Mouse (Mus musculus): ENCODE data around the gene Vwa5b1. TPM values are rescaled to one million over a fixed set of nuclear protein-coding genes. Genes with fewer than 3 reads are reported as not detected.

Vwa5b1 gene
- not detected for total RNA-seq (2021)

DNA sequence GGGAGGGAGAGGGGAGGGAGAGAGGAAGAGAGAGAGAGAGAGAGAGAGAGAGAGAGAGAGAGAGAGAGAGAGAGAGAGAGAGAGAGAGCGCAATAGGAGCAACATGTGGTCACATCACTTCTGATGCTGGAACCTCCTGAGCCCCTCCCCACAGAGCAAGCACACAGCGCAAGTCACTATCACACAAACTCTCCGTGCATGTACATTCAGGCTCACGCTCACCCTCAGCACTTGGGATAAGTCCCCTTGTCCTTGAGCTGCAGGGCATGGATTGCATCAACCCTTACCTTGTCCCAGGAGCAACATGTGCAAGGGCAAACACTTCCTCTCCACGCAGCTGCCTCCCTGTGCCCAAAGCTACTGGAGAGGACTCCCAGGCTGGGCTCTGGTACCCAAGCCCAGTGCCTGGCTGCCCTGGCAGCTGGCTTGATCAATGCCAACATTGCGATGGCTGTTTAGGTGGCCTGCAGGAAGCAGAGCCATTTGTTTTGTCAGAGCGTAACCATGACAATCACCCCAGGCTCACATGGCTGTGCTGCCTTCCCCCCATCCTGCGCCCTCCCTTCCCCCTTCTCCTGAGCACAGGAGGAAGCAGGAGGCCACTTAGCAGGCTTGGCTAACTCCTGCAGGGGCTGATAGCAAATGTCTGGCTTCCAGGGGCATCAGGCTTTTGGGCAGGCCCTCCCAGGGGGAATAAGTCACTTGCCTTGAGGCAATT is at the start of gene Vwa5b1:
Gene Vwa5b1, minus strand, starts transcription at position 457 of the 718 bp plus-strand sequence.
- intact Hi-C loops (cut with DNase I), result no loop called here
- no peak for DNase-seq (ENCODE audit: low spot score)

- intact Hi-C loops (cut with DNase I), result no loop called here
- no peak for DNase-seq (ENCODE audit: low spot score)
Measured at GRCm38 (mm10) chr4:138682760-138683159, 47.1 kb upstream of the Vwa5b1 start.

DNA sequence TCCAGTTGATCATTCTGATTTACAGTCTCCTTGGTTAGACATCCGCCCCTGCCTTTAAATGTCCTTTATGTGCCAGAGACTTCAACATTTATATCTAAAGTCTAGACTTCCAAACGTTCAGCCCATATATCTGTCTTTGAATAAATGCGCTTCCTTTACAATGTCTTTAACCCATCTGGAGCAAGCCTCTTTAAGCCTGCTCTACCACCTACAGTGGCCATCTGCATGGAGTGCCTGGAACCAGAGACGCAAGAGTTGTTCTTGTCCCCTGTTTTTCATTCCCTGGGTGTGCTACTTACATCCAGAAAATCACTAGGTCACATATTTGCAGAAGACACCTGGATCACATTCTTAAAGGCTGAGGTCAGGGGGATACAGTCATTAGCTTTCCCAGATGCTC is 44.4 kb upstream of the Vwa5b1 start:
- DNase-seq (ENCODE audit: low spot score), result no peak
- intact Hi-C loops (cut with DNase I), result no loop called here

DNA sequence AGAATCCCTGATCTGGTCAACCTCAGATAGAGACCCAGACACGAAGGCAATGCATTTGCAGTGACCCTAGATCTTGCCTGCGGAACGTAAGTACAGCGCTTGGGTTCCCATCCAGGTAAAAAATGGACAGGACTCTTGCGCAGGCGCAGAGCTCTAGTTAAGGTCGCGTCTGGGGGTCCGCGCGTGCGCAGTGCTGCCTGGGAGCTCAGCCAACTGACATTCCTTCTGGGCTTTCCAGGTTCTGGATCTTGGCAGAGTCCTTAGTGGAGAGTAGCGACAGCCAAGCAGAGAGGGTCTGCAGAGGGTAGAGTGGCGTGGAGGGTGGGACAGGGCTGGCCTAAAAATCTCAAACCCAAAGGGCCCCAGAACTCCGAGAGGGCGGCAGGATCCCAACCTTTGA is 41.9 kb upstream of the Vwa5b1 start:
- DNase-seq (ENCODE audit: low spot score), result no peak
- intact Hi-C loops (cut with DNase I), result no loop called here

- DNase-seq (ENCODE audit: low spot score), result no peak
- intact Hi-C loops (cut with DNase I), result no loop called here
Measured at GRCm38 (mm10) chr4:138676480-138676879, 40.8 kb upstream of the Vwa5b1 start.

DNA sequence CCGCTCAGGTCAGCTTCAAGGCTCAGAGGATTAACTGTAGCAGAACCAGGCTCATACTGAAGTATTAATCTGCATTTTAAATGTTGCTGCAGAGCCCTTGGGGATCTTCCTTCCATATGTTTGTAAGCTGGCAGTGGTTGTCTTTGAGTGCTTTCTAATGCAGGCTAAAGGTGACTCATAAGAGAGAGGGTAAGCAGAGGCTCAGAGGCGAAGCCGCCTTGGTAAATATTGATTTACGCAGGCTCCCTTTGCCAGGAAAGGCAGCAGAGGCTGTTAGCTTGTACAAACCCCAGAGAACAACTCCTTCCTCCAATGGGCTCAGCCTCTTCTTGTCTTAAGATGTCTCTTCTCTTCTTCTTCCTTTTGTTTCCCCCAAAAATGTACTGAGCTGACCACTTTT is 36.5 kb upstream of the Vwa5b1 start:
- no peak for DNase-seq (ENCODE audit: low spot score)
- intact Hi-C loops (cut with DNase I), result no loop called here

DNA sequence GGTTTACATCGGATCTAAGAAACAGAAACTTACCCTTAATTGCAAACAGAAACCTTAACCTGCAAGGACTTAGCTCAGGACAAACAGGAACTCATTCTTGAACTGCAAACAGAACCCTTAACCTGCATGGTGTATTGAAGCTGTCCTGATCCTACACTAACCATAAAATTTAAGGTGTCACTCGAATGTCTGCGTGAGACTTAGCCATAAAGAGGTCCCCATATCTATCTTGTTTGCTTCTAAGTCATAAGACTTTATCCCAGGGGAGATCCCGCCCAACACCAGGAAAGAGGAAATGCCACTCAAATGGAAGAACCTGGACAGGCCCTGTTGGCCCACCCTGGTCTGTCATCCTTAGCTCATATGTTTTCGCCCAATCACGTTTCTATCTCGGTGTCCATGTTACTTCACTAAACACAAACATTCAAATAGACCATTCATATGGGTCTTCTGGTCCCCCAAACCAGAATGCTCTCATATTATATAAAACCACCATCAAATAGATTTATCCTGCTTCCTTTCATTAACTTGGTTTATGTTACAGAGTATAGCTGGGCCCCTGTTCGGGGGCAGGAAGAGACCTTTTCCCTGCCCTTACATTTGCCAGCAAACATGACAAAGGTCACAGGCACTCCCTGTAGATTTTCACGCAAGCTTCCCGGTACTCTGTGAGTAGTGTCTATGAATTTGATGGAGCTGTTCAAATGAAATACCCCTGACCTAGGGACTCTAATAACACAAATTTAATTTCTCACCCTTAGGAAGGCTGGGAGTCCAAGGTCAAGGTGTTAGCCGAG is 34.6 kb upstream of the Vwa5b1 start:
- no peak for DNase-seq (ENCODE audit: low spot score)
- intact Hi-C loops (cut with DNase I), result no loop called here

DNA sequence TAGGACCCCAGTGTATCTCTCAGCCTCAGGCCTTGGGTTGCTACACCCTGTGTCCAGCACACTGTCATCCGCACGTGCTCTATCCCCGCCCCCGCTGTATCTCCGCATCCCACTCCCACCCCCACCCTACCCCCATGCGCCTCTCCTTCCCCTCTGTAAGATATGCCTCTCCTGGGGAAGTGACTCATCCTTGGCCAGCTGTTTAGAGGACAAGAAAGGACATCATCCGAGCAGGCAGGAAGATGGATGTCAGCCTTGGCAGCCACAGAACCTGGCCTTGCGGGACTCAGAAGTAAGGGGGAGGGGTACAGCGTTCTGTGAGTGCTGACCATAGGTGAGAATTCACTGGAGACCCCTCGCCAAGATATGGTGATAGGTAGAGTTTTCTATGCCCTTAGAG is 30.8 kb upstream of the Vwa5b1 start:
- no peak for DNase-seq (ENCODE audit: low spot score)
- intact Hi-C loops (cut with DNase I), result no loop called here

- intact Hi-C loops (cut with DNase I), result no loop called here
- DNase-seq (ENCODE audit: low spot score), result no peak
Measured at GRCm38 (mm10) chr4:138659936-138660602, 24.4 kb upstream of the Vwa5b1 start.

GRCm38 (mm10) chr4:138653056-138653455 is 17.4 kb upstream of the Vwa5b1 start:
- no peak for DNase-seq (ENCODE audit: low spot score)
- intact Hi-C loops (cut with DNase I), result no loop called here

- no peak for DNase-seq (ENCODE audit: low spot score)
- intact Hi-C loops (cut with DNase I), result no loop called here
Measured at GRCm38 (mm10) chr4:138651881-138652280, 16.2 kb upstream of the Vwa5b1 start.

DNA sequence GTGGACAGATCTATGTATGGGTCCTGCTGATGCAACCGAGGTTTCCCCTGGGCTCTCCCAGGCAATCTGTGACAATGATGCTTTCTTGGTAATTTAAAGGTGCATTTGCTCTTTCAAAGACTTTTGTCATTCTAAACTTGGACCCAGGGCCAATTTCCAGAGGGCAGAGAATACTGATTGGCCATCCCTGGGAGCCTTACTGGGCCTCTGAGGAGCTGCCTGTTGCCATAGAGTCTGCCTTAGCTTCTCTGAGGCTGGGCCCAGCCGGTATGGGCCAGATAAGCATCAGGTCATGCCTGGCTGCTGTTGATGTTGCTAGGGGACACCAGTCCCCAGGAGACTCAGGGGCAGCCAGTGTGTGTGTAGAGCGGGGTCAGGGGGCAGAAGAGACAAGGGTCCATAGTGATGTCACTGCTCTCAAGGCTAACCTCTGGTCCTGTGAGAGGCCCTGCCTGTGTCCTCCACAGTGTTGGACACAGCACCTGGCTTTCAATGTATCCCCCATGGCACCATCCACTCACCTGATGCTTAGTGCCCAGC is 12.5 kb upstream of the Vwa5b1 start:
- DNase-seq (ENCODE audit: low spot score), result no peak
- intact Hi-C loops (cut with DNase I), result no loop called here

DNA sequence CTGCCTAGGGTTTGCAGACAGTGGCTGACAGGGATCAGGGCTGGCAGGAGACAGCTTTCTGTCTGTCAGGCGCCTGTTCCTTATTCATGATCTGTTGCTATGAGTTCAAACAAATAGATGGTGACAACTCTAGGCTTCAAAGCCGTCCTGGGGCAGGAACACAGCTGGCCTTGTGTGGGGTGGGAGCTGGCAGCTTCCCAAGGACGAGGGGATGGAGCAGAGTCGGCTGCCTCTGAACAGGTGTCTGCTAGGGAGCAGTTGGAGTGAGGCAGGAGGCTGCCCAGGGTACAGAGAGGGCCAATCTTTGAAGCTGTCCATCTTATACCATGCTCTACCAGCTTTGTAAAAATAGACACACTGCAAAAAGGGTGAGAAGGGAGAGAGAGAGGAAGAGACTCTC is 6.6 kb upstream of the Vwa5b1 start:
- intact Hi-C loops (cut with DNase I), result no loop called here
- no peak for DNase-seq (ENCODE audit: low spot score)

GRCm38 (mm10) chr4:138636146-138636511 is 445 bp upstream of the Vwa5b1 start:
- DNase-seq (ENCODE audit: low spot score), result no peak
- intact Hi-C loops (cut with DNase I), result no loop called here

DNA sequence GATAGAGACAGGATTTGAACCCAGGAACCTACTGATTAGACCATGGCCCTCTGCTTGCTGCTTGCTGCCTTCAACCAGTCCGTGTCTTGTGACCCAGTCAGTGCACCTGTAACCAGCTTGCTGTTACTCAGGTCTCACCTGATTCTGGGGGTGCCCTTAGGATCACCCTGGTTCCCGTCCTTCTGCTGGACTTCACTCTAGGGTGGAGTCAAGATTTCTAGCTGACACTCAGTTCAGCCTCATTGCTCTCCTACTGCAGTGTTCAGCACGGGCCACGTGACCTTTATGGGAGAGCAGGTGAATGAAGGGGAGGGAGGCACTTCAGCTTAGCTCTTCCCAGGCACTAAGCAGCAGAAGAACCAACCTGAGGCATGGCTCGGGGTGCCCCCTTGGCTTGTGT is 7.4 kb downstream of the Vwa5b1 start:
- no peak for DNase-seq (ENCODE audit: low spot score)
- intact Hi-C loops (cut with DNase I), result no loop called here

DNA sequence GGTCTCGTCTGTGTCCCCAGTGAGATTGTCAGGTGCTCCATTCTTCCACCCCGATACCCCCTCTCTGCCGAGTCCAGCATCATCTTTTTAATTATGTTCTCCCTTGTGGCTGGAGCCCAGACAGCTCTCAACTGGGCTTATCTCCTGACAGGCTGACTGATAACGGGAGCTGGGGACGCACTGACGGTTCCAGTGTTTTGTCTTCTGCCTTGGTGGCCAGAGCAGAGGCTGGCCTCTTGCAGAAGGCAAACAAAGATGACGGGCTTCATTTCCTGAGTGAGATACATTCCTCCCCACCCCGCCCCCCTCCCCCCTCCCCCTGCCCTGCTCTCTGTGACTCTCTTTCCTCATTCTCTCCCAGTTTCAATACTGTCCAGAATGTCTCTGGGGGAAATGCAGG is 21.2 kb downstream of the Vwa5b1 start:
- DNase-seq (ENCODE audit: low spot score), result no peak
- intact Hi-C loops (cut with DNase I), result no loop called here

DNA sequence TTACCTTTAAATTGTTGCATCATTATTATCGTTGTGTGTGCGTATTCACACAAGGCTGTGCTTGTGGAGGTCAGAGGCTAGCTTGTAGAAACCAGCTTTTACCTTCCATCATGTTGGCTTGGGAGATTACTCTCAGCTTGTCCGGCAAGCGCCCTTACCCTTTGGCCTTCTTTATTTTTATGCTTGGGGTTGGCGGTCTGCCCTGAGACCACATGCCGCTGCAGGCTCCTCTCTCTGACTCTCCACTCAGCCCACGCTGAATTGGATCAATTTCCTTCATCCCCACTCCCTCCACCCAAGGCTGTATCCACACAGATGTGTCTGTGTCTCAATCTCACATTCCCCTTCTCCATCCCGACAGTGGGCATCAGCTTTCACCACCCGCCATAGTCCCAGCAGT is 33.8 kb downstream of the Vwa5b1 start:
- no peak for DNase-seq (ENCODE audit: low spot score)
- intact Hi-C loops (cut with DNase I), result no loop called here

DNA sequence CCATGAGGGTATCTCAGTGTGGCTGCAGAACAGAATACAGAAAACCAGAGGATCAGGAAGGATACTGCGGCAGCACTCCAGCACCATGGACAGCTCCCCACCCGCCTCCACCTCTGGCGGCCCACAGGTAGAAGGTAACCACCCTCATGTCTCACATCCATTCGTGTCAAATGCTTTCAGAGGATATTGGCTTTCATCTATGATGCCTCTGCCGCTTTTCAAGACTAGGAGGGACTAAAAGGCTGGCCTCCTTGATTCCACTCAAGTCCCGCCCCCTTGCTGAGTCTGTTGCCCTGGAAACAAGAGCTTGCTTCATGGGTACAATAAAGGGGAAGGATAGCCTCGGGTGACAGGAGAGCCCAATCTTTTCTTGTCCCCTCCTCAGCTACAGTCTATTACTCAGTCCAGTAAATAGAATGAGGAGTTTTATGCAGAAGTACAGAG is 37.8 kb downstream of the Vwa5b1 start:
- DNase-seq (ENCODE audit: low spot score), result no peak
- intact Hi-C loops (cut with DNase I), result no loop called here

DNA sequence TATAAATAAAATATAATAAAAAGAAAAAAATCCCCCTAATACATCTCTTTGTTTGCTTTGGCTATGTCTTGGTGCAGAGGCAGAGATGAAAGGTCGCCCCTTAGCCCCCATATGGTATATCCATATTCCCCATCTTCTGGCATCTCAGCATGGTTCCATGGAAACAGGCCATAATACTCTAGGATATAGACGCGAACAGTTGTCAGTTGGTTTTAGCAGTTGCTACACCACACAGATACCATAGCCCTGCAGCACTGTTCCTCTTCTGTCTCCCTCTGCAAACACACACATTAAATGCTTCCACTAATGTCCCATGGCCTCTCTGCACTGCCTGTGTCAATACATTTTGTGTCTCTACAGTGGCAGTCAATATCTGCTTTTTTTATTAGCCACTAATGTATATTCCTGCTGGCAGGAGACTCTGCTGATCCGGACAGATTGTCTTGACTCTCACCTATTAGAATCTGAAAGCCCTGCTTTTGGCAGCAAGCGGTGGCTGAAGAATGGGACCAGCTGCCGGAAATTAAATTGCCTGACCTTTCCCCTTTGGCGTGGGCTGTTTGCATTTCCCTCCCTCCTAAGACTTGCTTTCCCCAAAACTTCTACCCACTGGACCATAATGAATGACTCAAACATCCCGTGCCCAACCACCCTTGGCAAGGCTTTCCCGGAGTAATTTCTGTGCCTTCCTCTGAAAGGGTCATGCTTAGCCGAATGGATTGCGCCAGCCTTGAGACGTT is 39.1 kb downstream of the Vwa5b1 start:
- no peak for DNase-seq (ENCODE audit: low spot score)
- intact Hi-C loops (cut with DNase I), result no loop called here

DNA sequence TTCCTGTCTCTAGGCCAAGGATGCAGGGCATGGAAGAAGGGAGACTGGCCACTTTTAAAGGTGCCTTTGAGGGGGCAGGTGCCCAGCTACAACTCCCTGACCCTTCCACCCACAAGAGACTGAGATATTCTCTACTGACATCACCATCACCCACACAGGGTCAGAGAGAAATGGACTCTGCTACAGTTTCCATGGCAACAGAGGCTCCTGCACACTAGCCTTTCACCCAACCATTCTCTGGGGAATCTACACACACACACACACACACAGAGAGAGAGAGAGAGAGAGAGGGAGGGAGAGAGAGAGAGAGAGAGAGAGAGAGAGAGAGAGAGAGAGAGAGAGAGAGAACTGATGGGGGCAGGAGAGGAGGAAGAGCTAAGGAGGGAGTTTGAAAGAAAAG is 50.7 kb downstream of the Vwa5b1 start:
- DNase-seq (ENCODE audit: low spot score), result no peak
- intact Hi-C loops (cut with DNase I), result no loop called here

Measured in heart, postnatal 25 days (tissue).